Mouse (Mus musculus): ENCODE results near the gene Serf2.

Gene Serf2

DNA sequence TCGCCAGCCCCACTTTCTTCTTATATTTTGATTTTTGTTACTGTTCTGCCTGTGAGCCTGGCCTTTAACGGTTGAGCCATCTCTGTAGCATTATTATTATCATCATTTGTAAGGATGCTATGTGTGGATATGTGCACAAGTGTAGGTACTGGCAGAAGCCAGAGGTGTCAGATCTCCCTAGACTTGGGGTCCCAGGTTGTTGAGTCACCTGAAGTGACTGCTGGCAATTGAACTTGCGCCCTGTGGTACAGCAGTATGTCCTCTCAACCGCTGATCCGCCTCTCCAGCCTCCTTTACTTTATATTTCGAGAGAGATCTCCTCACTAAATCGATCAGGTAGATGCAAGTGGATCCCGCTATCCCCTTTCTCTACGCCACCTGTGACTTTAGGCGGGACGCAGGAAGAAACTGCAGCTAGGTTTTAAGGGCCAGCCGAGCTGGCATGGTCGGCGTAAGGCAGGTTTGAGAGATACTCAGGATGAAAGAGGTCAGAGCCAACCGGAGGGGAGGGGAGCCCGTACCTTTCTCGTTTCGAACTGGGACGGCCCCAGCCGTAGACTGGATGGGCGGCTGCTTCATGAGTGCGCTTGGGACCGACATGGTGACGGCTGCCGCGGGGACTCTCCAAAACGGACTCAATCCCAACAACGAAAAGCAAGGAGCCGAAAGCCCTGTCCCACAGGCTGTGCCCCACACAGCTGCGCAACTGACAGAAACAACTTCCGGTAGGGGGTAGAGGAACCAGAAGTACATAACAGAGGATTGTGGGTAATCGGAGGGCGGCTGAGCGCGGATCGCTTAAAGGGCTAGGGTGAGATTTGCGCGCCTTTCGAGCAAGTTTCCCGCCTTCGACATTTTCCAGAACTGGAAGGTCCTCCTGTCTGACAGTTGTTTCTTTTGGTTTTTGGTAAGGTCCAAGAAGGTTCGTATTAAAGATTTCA, 57.2 kb downstream of the Serf2 start, which contains the start of the genes Mfap1a and Wdr76:
Gene Mfap1a (minus strand): TSS at position 724 of the 941 bp plus-strand sequence.
Gene Wdr76 (plus strand): TSS at position 782 of the 941 bp plus-strand sequence.
- peak; percentile 94 for ATAC-seq (ENCODE audit: low TSS enrichment)

DNA sequence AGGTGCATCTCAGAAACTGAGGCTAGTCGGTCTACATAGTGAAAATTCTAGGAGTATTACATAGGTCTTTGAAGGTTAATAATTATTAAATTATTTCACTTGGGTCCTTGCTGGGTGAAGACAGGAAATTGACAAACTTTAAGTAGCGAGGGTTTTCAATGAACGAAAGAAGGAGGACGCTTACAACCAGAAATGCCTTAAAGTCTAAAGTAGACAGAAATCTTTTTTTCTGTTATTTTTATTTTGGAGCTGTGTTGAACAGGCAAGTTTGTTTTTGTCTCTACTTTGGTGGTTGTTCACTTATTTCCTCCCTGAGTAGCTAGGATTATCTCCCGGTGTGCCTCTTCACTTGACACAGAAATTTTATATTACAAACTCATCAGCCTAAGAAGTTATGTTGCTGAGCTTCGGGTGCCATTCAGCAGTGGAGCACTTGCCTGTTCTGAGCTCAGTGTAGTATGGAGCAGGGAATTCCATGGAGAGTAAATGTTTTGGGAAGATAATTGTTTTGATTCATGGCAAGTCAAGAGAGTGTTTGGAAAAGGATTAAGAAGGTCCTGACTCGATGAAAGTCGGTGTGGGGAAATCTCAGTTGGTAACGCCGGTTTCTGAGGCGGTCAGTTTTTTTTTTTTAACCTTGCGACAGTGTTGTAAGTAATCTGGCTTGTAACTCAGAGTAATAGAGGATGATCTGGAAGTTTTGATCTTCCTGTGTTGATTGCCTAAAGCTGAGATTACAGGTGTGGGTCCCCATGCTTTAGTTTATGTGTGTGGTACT, 58.4 kb downstream of the Serf2 start:
- ATAC-seq (ENCODE audit: low TSS enrichment) = no peak

Data from frontal cortex, adult (tissue).